27 mouse cellular contexts compared by ENCODE assay signal in the genomic region with DNA sequence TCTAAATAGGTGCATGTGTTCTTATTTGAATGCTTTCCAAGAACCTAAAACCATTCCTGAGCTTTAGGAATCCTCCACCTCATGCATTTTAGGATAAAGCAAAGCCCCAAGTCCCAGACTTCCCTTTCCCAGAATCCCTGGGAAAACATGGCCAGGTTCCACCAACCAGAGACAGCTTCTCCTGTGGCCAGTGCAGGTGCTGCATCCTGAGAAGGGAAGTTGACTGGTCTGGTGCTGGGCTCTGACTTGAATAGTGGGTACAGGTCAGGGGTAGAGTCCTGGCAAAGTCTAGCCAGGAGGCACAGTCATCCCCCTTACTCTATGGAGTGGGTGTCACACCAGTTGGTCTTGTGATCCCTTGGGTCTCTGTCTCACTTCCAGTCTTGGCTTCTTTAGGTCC.
"Had no signal": no experiment of that assay in that cellular context is flagged by ENCODE, and none has a peak within 500 bp of the region (broad histone marks: within the 10 kb centered on the region; RNA-seq: fewer than 3 reads in every experiment).

No protein-coding gene starts in this region.

- H3K27ac ChIP-seq: embryonic facial prominence, embryonic 10.5 days; embryonic facial prominence, embryonic 12.5 days; embryonic facial prominence, embryonic 13.5 days; embryonic facial prominence, embryonic 15.5 days; forebrain, embryonic 12.5 days; forebrain, embryonic 13.5 days; forebrain, embryonic 15.5 days; gastrocnemius, adult 2 months had no signal

- H3K9me3 ChIP-seq: embryonic facial prominence, embryonic 10.5 days; embryonic facial prominence, embryonic 12.5 days; embryonic facial prominence, embryonic 13.5 days; embryonic facial prominence, embryonic 15.5 days; forebrain, embryonic 12.5 days; forebrain, embryonic 13.5 days; forebrain, embryonic 15.5 days had no signal

- DNase-seq: cerebellum, adult 2 months; cerebellum, adult 8-10 months; cerebellum, adult 9-10 months; cerebellum, adult 9-11 months; cerebellum, postnatal 10 days; cerebellum, postnatal 14 days; cerebellum, postnatal 25 days; cerebellum, postnatal 36 days; embryo, embryonic 11 days; forebrain, postnatal 0 days; gastrocnemius, adult 2 months; gastrocnemius, postnatal 10 days; gastrocnemius, postnatal 14 days; gastrocnemius, postnatal 25 days; gastrocnemius, postnatal 36 days; heart, adult 18-20 months had no signal

- H3K9ac ChIP-seq: embryonic facial prominence, embryonic 12.5 days; embryonic facial prominence, embryonic 13.5 days; embryonic facial prominence, embryonic 15.5 days; forebrain, embryonic 12.5 days; forebrain, embryonic 13.5 days; forebrain, embryonic 15.5 days; forebrain, postnatal 0 days had no signal

- ATAC-seq: forebrain, embryonic 13.5 days; forebrain, embryonic 14.5 days; forebrain, embryonic 15.5 days; forebrain, embryonic 16.5 days; forebrain, postnatal 0 days had no signal

- H3K4me3 ChIP-seq: embryonic facial prominence, embryonic 10.5 days; embryonic facial prominence, embryonic 12.5 days; embryonic facial prominence, embryonic 13.5 days; embryonic facial prominence, embryonic 15.5 days; erythroblast, embryonic 14.5 days; forebrain, embryonic 12.5 days; forebrain, embryonic 13.5 days; forebrain, embryonic 15.5 days; gastrocnemius, adult 2 months had no signal

- H3K36me3 ChIP-seq: embryonic facial prominence, embryonic 10.5 days; embryonic facial prominence, embryonic 12.5 days; embryonic facial prominence, embryonic 13.5 days; embryonic facial prominence, embryonic 15.5 days; forebrain, embryonic 12.5 days; forebrain, embryonic 15.5 days had no signal

- H3K27me3 ChIP-seq: embryonic facial prominence, embryonic 12.5 days; embryonic facial prominence, embryonic 13.5 days; embryonic facial prominence, embryonic 15.5 days; forebrain, embryonic 12.5 days; forebrain, embryonic 13.5 days; forebrain, embryonic 15.5 days had no signal

- H3K4me1 ChIP-seq: embryonic facial prominence, embryonic 12.5 days; embryonic facial prominence, embryonic 13.5 days; embryonic facial prominence, embryonic 15.5 days; forebrain, embryonic 13.5 days; forebrain, embryonic 15.5 days had no signal

- H3K4me2 ChIP-seq: embryonic facial prominence, embryonic 12.5 days; embryonic facial prominence, embryonic 13.5 days; embryonic facial prominence, embryonic 15.5 days; forebrain, embryonic 12.5 days; forebrain, embryonic 13.5 days; forebrain, embryonic 15.5 days; heart, embryonic 11.5 days had no signal
